Mouse (Mus musculus) heart, embryonic 10.5 days (tissue): ENCODE data around the gene Tcte1. TPM values are rescaled to one million over a fixed set of nuclear protein-coding genes. Genes with fewer than 3 reads are reported as not detected.

Experiments
- DNase-seq: peaks from one replicate; pipeline ENCODE4 v3.0.0-alpha.2; 2017; ENCODE audit warnings: low spot score
- H3K27ac ChIP-seq: fragments of 300-500 bp; sonication (generic); 2 replicates; pipeline ENCODE4 v1.5.1; 2016; ENCODE audit warnings: mild to moderate bottlenecking
- H3K27me3 ChIP-seq: fragments of 300-500 bp; sonication (generic); 2 replicates; pipeline ENCODE4 v1.6.1; 2016; ENCODE audit warnings: mild to moderate bottlenecking; ENCODE audit not compliant: poor library complexity, insufficient read depth, severe bottlenecking
- H3K36me3 ChIP-seq: fragments of 300-500 bp; sonication (generic); 2 replicates; pipeline ENCODE4 v1.6.1; 2016; ENCODE audit warnings: mild to moderate bottlenecking, moderate library complexity
- H3K4me1 ChIP-seq: fragments of 300-500 bp; sonication (generic); 2 replicates; pipeline ENCODE4 v1.6.1; 2016; ENCODE audit warnings: mild to moderate bottlenecking
- H3K4me3 ChIP-seq: fragments of 300-500 bp; sonication (generic); 2 replicates; pipeline ENCODE4 v1.5.1; 2016; ENCODE audit warnings: mild to moderate bottlenecking, moderate library complexity
- H3K9me3 ChIP-seq: fragments of 300-500 bp; sonication (generic); 2 replicates; pipeline ENCODE4 v1.6.1; 2016; ENCODE audit warnings: mild to moderate bottlenecking, moderate library complexity
- WGBS: fragments of 180-500 bp; shearing (Covaris S2); methylation state at CpG from one replicate; pipeline ENCODE4 v1.1.7; 2016; 5-methylcytosine and 5-hydroxymethylcytosine counted together
- polyA plus RNA-seq: library from polyadenylated mRNA; unstranded; fragments of >200 nt; fragmentation: Nextera tagmentation; extraction: Ambion mirVana; gene quantifications from 2 replicates; pipeline ENCODE4 v1.2.1, GENCODE M21; 2016

Gene Tcte1
- polyA plus RNA-seq, 1 experiment from 2014 or later = 0.80 TPM

- no peak for DNase-seq
- H3K9me3 ChIP-seq = no peaks in the 10 kb centered on the region
- no peak overlapping the region for H3K4me3 ChIP-seq
- H3K36me3 ChIP-seq = no peaks in the 10 kb centered on the region
- H3K4me1 ChIP-seq = peaks cover 28% of the 10 kb centered on the region
- H3K27ac ChIP-seq = no peak overlapping the region
- H3K27me3 ChIP-seq = peaks cover 7% of the 10 kb centered on the region; the same call in 1 of the 2 replicates
- 73% methylated on average over 13 of the region's 13 CpGs for WGBS
Measured at GRCm38 (mm10) chr17:45498397-45498796, 24.8 kb upstream of the Tcte1 start.

GRCm38 (mm10) chr17:45499516-45499915 lies 23.7 kb upstream of the Tcte1 start:
- WGBS = 62% methylated on average over 2 of the region's 2 CpGs
- H3K4me1 ChIP-seq = peaks cover 32% of the 10 kb centered on the region
- no peaks in the 10 kb centered on the region for H3K9me3 ChIP-seq

GRCm38 (mm10) chr17:45500981-45501380 lies 22.3 kb upstream of the Tcte1 start:
- H3K27me3 ChIP-seq = no peaks in the 10 kb centered on the region
- no peaks in the 10 kb centered on the region for H3K36me3 ChIP-seq
- no peak for DNase-seq
- 39% methylated on average over 4 of the region's 4 CpGs for WGBS
- H3K27ac ChIP-seq = peak overlapping the region; percentile 72; the same call in 1 of the 2 replicates
- no peak overlapping the region for H3K4me3 ChIP-seq
- H3K9me3 ChIP-seq = no peaks in the 10 kb centered on the region
- peaks cover 25% of the 10 kb centered on the region for H3K4me1 ChIP-seq

More at GRCm38 (mm10) chr17:45499516-45499915, 23.7 kb upstream of the Tcte1 start:
- H3K27me3 ChIP-seq = 0 out of 2 replicates have a peak, but pooled peaks cover 7% of the 10 kb centered on the region
- DNase-seq = no peak
- no peak overlapping the region for H3K4me3 ChIP-seq
- H3K27ac ChIP-seq = no peak overlapping the region
- no peaks in the 10 kb centered on the region for H3K36me3 ChIP-seq

- Histone ChIP-seq H3K36me3 (no peaks in the 10 kb centered on the region), H3K9me3 (no peaks in the 10 kb centered on the region), H3K27ac (no peak overlapping the region), H3K4me3 (no peak overlapping the region), H3K4me1 (peaks cover 30% of the 10 kb centered on the region), H3K27me3 (no peaks in the 10 kb centered on the region)
- 58% methylated on average over 4 of the region's 4 CpGs for WGBS
- no peak for DNase-seq
Measured at GRCm38 (mm10) chr17:45502324-45502723, 20.9 kb upstream of the Tcte1 start.

GRCm38 (mm10) chr17:45503301-45503973 lies 19.8 kb upstream of the Tcte1 start:
- 51% methylated on average over 5 of the region's 5 CpGs for WGBS
- DNase-seq = no peak
- H3K27ac ChIP-seq = 0 out of 2 replicates have a peak overlapping the region, but pooled peaks have one; percentile 29
- no peak overlapping the region for H3K4me3 ChIP-seq
- H3K4me1 ChIP-seq = peaks cover 33% of the 10 kb centered on the region
- no peaks in the 10 kb centered on the region for H3K9me3 ChIP-seq
- H3K36me3 ChIP-seq = peaks cover 3% of the 10 kb centered on the region
- H3K27me3 ChIP-seq = no peaks in the 10 kb centered on the region

- peak overlapping the region; percentile 96 for H3K27ac ChIP-seq
- H3K4me1 ChIP-seq = peaks cover 23% of the 10 kb centered on the region
- 69% methylated on average over 6 of the region's 6 CpGs for WGBS
- peak overlapping the region; percentile 79; the same call in 1 of the 2 replicates for H3K4me3 ChIP-seq
- no peaks in the 10 kb centered on the region for H3K9me3 ChIP-seq
- no peaks in the 10 kb centered on the region for H3K27me3 ChIP-seq
- peaks cover 26% of the 10 kb centered on the region for H3K36me3 ChIP-seq
- DNase-seq = no peak
Measured at GRCm38 (mm10) chr17:45505941-45506465, 17.2 kb upstream of the Tcte1 start.

- Histone ChIP-seq H3K4me1 (peaks cover 18% of the 10 kb centered on the region), H3K4me3 (peak within 1 kb of the TSS; percentile 79), H3K27me3 (no peaks in the 10 kb centered on the region), H3K9me3 (no peaks in the 10 kb centered on the region), H3K27ac (peak within 1 kb of the TSS; percentile 96), H3K36me3 (peaks cover 32% of the 10 kb centered on the region)
- peak; percentile 96 for DNase-seq
- under 1% methylated on average over 42 of the region's 42 CpGs for WGBS
Measured at GRCm38 (mm10) chr17:45506700-45507189, 16.5 kb upstream of the Tcte1 start, which contains the start of gene Aars2. TSS of gene Aars2 (plus strand) at chr17:45506841.

- Histone ChIP-seq H3K9me3 (no peaks in the 10 kb centered on the region), H3K27me3 (no peaks in the 10 kb centered on the region), H3K27ac (no peak overlapping the region), H3K4me1 (peaks cover 21% of the 10 kb centered on the region), H3K4me3 (no peak overlapping the region), H3K36me3 (peaks cover 37% of the 10 kb centered on the region)
- DNase-seq = no peak
- WGBS = 88% methylated on average over 4 of the region's 4 CpGs
Measured at GRCm38 (mm10) chr17:45510871-45511270, 12.4 kb upstream of the Tcte1 start.

- no peak for DNase-seq
- H3K27ac ChIP-seq = no peak overlapping the region
- no peaks in the 10 kb centered on the region for H3K9me3 ChIP-seq
- H3K36me3 ChIP-seq = peaks cover 39% of the 10 kb centered on the region
- peaks cover 29% of the 10 kb centered on the region for H3K4me1 ChIP-seq
- WGBS = 90% methylated on average over 4 of the region's 4 CpGs
- H3K27me3 ChIP-seq = no peaks in the 10 kb centered on the region
- H3K4me3 ChIP-seq = no peak overlapping the region
Measured at GRCm38 (mm10) chr17:45511757-45512156, 11.5 kb upstream of the Tcte1 start.

- Histone ChIP-seq H3K27me3 (no peaks in the 10 kb centered on the region), H3K4me1 (peaks cover 43% of the 10 kb centered on the region), H3K36me3 (peaks cover 53% of the 10 kb centered on the region), H3K4me3 (no peak overlapping the region), H3K27ac (no peak overlapping the region), H3K9me3 (no peaks in the 10 kb centered on the region)
- no peak for DNase-seq
- 31% methylated on average over 15 of the region's 15 CpGs for WGBS
Measured at GRCm38 (mm10) chr17:45515204-45515726, 8.0 kb upstream of the Tcte1 start.

GRCm38 (mm10) chr17:45515806-45516205 lies 7.4 kb upstream of the Tcte1 start:
- Histone ChIP-seq H3K27ac (no peak overlapping the region), H3K36me3 (peaks cover 53% of the 10 kb centered on the region), H3K9me3 (no peaks in the 10 kb centered on the region), H3K27me3 (no peaks in the 10 kb centered on the region), H3K4me3 (no peak overlapping the region), H3K4me1 (peaks cover 47% of the 10 kb centered on the region)
- DNase-seq = no peak
- 79% methylated on average over 10 of the region's 10 CpGs for WGBS

- Histone ChIP-seq H3K4me3 (no peak overlapping the region), H3K27ac (no peak overlapping the region), H3K4me1 (peaks cover 54% of the 10 kb centered on the region), H3K27me3 (no peaks in the 10 kb centered on the region), H3K9me3 (no peaks in the 10 kb centered on the region), H3K36me3 (peaks cover 51% of the 10 kb centered on the region)
- WGBS = 40% methylated on average over 8 of the region's 8 CpGs
- DNase-seq = peak; percentile 90
Measured at GRCm38 (mm10) chr17:45516488-45516887, 6.7 kb upstream of the Tcte1 start.

GRCm38 (mm10) chr17:45517135-45517534 lies 6.1 kb upstream of the Tcte1 start:
- peaks cover 50% of the 10 kb centered on the region for H3K36me3 ChIP-seq
- no peak for DNase-seq
- WGBS = 91% methylated on average over 21 of the region's 21 CpGs

More at GRCm38 (mm10) chr17:45517135-45517534, 6.1 kb upstream of the Tcte1 start:
- H3K27ac ChIP-seq = no peak overlapping the region
- no peaks in the 10 kb centered on the region for H3K27me3 ChIP-seq
- H3K4me1 ChIP-seq = peaks cover 58% of the 10 kb centered on the region
- no peaks in the 10 kb centered on the region for H3K9me3 ChIP-seq
- H3K4me3 ChIP-seq = no peak overlapping the region
